Mouse (Mus musculus): ENCODE results near the gene Cdc45.

- TF ChIP-seq CTCF (IDR thresholded peaks at IDR 0.05; ENCODE audit: low read depth), result no peak
- TF ChIP-seq EP300 (IDR thresholded peaks at IDR 0.05; ENCODE audit: low read depth), result no peak
These were observed 2.8 kb downstream of the Cdc45 start for GRCm38 (mm10) chr16:18809001-18809400.

Data from liver, embryonic 14.5 days (tissue).